Mouse (Mus musculus): Measurements from ENCODE around the gene Kdm5a. TPM values are rescaled to one million over a fixed set of nuclear protein-coding genes. Genes with fewer than 3 reads are reported as not detected.

Gene Kdm5a
- polyA plus RNA-seq, 1 experiment from 2014 or later, result 45.2 TPM

DNA sequence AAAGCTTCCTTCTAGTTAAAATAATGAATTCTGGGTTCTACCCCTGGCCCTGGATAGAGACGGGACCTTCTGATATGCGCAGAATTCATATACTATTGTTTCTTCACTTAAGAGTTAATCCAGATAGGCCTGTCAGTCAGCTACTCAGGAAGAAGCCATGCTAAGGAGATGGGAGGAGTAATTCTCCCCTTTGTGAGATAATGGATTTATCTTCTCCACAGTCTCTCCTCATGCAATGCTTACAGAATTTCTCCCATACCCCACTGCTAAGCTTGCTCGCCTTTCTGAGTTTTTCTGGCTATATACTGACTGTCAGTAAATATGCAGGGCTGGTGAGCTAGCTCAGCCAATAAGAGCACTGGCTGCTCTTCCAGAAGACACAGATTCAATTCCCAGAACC, 86.3 kb downstream of the Kdm5a start:
- 80% methylated on average over 3 of the region's 3 CpGs for WGBS

DNA sequence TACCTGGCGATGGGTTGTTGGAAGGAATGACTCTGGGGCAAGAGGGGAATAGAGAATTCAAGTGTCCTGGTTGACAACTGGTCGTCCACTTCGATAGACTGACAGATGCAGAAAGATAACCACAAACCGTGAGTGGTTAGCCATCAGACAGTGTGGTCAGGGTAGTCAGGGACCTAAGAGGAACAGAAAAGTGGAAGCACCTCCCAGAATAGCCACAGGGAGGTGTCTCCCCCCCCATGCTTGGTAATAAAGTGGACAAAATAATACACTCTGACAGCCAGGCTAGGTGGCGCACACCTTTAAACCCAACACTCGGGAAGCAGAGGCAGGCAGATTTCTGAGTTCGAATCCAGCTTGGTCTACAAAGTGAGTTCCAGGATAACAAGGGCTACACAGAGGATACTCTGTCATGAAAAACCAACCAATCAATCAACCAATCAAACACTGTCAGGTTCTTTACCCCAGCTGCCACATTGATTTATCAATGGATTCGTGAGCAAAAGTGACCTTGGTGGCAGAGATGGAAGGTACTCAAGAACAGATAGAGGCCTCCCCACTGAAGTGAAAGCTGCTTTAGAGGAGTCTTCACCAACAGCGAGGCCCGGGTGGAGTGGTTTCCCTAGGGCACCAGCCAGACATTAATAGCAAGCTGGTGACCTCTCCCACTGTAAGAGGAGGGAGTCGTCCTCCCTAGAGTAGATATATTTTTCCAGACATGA, 88.6 kb downstream of the Kdm5a start:
- Histone ChIP-seq H3K27me3 (no peaks in the 10 kb centered on the region), H3K4me3 (no peak overlapping the region), H3K9ac (no peak overlapping the region), H3K4me2 (no peak overlapping the region), H3K36me3 (no peaks in the 10 kb centered on the region), H3K27ac (no peak overlapping the region), H3K4me1 (no peaks in the 10 kb centered on the region), H3K9me3 (no peaks in the 10 kb centered on the region)
- ATAC-seq (ENCODE audit: borderline replicate concordance, extremely low read depth, low FRiP score, low TSS enrichment), result no peak
- WGBS, result 80% methylated on average over 11 of the region's 11 CpGs

More for the DNA sequence above, 86.3 kb downstream of the Kdm5a start:
- Histone ChIP-seq H3K27me3 (no peaks in the 10 kb centered on the region), H3K9me3 (no peaks in the 10 kb centered on the region), H3K4me1 (no peaks in the 10 kb centered on the region), H3K27ac (no peak overlapping the region), H3K36me3 (no peaks in the 10 kb centered on the region), H3K4me3 (no peak overlapping the region), H3K4me2 (no peak overlapping the region), H3K9ac (no peak overlapping the region)
- ATAC-seq (ENCODE audit: borderline replicate concordance, extremely low read depth, low FRiP score, low TSS enrichment), result no peak

DNA sequence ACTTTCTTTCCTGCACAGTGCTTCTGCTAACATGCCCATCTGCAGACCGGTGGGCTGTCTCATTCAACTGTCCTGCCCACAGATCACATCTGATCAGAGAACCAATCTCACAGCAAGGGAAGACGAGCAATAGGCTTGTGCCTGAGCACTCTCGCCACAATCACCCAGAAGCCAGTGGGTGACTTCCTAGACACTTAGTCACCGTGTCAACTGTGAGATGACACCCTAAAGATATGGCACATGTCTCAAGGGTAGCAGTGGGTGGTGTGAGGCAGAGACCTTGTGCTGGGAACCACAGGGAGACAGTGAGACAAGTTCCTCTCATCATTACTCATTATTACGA, 89.2 kb downstream of the Kdm5a start:
- Histone ChIP-seq H3K9me3 (no peaks in the 10 kb centered on the region), H3K4me1 (no peaks in the 10 kb centered on the region), H3K4me3 (no peak overlapping the region), H3K27me3 (no peaks in the 10 kb centered on the region), H3K36me3 (no peaks in the 10 kb centered on the region), H3K27ac (no peak overlapping the region), H3K9ac (no peak overlapping the region), H3K4me2 (no peak overlapping the region)
- WGBS, result 76% methylated on average over 5 of the region's 5 CpGs
- ATAC-seq (ENCODE audit: borderline replicate concordance, extremely low read depth, low FRiP score, low TSS enrichment), result no peak

DNA sequence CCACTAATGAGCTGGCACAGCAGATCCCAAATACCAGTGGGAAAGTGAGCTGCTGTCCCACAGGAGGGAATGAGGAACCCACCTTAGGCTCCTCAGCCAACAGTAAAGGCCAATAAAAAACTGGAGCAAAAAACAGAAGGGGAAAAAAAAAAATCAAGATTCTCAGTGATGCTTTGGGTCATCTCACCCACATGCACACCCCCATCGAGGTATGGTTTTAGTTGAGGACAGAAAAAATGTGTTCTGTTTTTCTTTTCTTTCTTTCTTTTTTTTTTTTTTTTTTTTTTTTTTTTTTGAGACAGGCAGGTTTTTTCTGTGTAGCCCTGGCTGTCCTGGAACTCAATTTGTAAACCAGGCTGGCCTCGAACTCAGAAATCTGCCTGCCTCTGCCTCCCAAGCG, 89.6 kb downstream of the Kdm5a start:
- Histone ChIP-seq H3K36me3 (no peaks in the 10 kb centered on the region), H3K27me3 (no peaks in the 10 kb centered on the region; the same call in 1 of the 2 replicates), H3K9ac (no peak overlapping the region), H3K4me1 (no peaks in the 10 kb centered on the region), H3K4me2 (no peak overlapping the region), H3K27ac (no peak overlapping the region), H3K9me3 (no peaks in the 10 kb centered on the region), H3K4me3 (no peak overlapping the region)
- WGBS, result 88% methylated on average over 3 of the region's 3 CpGs
- no peak for ATAC-seq (ENCODE audit: borderline replicate concordance, extremely low read depth, low FRiP score, low TSS enrichment)

DNA sequence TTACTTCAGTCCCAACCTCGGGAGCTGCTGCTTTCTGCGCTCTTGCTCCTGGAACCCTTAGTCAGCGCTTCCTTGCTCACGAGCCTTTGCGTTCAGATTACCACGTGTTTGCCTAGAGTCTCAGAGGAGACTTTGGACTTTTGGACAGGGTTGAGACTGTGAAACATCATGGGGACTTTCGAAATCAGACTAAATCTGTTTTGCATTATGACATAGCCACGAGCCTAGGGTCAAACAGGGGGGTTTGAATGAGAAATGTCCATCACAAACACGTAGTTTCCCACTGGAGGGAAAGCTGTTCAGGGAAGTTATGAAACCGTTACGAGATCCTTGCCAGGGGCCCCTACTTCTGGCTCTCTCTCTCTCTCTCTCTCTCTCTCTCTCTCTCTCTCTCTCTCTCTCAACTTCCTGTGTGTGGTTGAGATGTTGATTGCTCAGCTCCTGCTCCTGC, 90.7 kb downstream of the Kdm5a start:
- Histone ChIP-seq H3K9ac (no peak overlapping the region), H3K4me2 (no peak overlapping the region), H3K27ac (no peak overlapping the region), H3K4me3 (no peak overlapping the region), H3K36me3 (no peaks in the 10 kb centered on the region), H3K4me1 (no peaks in the 10 kb centered on the region), H3K27me3 (no peaks in the 10 kb centered on the region; the same call in 1 of the 2 replicates), H3K9me3 (no peaks in the 10 kb centered on the region)
- WGBS, result 38% methylated on average over 11 of the region's 11 CpGs
- no peak for ATAC-seq (ENCODE audit: borderline replicate concordance, extremely low read depth, low FRiP score, low TSS enrichment)

DNA sequence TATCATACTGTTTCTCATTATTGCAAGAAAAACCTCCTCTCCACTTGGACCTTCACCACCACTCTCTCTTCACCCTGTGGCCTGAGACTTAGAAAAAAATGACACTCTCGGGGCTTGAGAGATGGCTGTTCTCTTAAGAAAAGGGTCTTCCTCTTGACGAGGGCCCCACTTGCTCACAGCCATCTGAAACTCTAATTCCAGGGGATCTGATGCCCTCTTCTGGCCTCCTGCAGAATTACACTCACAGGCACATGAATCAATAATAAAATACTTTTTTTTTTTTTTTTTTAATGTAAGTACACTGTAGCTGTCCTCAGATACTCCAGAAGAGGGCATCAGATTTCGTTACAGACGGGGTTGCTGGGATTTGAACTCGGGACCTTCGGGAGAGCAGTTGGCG, 93.2 kb downstream of the Kdm5a start:
- ATAC-seq (ENCODE audit: borderline replicate concordance, extremely low read depth, low FRiP score, low TSS enrichment), result no peak
- Histone ChIP-seq H3K36me3 (no peaks in the 10 kb centered on the region), H3K4me2 (no peak overlapping the region), H3K27me3 (peaks cover 11% of the 10 kb centered on the region), H3K9me3 (no peaks in the 10 kb centered on the region), H3K4me1 (no peaks in the 10 kb centered on the region), H3K4me3 (no peak overlapping the region), H3K9ac (no peak overlapping the region), H3K27ac (no peak overlapping the region)
- WGBS, result 64% methylated on average over 7 of the region's 7 CpGs

DNA sequence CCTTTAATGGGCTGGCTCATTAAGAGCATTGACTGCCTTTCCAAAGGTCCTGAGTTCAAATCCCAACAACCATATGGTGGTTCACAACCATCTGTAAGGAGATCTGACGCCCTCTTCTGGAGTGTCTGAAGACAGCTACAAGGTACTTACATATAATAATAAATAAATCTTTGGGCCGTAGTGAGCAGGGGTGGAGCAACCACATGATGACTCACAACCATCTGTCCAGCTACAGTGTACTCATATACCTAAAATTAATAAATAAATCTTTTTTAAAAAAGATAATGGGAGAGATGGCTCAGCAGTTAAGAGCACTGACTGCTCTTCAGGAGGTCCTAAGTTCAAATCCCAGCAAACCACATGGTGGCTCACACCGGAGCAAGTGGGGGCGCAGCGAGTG, 93.8 kb downstream of the Kdm5a start:
- Histone ChIP-seq H3K4me1 (no peaks in the 10 kb centered on the region), H3K4me3 (no peak overlapping the region), H3K9me3 (no peaks in the 10 kb centered on the region), H3K27ac (no peak overlapping the region), H3K27me3 (peaks cover 15% of the 10 kb centered on the region), H3K9ac (no peak overlapping the region), H3K36me3 (no peaks in the 10 kb centered on the region), H3K4me2 (no peak overlapping the region)
- ATAC-seq (ENCODE audit: borderline replicate concordance, extremely low read depth, low FRiP score, low TSS enrichment), result no peak
- 85% methylated on average over 5 of the region's 5 CpGs for WGBS

DNA sequence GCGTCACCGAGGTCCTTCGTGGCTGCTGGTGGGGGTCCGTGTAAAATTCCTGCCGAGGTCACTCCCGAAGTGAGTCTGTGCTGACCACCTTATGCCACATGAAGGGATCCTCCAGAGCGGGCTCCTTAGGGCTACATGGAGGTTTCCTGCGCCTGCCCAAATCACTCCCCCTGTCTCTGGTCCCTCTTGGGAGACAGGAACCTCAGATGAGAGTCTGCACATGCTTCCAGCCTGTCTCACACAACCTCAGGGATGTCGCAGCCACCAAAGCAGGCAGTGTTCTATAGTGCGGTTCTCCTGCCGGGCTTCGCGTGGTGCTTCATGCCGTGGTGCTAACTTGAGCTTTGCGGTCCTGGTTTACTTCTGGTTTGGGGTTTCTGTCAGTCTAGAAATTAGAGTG, 97.3 kb downstream of the Kdm5a start:
- Histone ChIP-seq H3K4me1 (peaks cover 19% of the 10 kb centered on the region), H3K4me3 (no peak overlapping the region), H3K27ac (no peak overlapping the region), H3K27me3 (peaks cover 31% of the 10 kb centered on the region), H3K36me3 (no peaks in the 10 kb centered on the region), H3K9me3 (no peaks in the 10 kb centered on the region), H3K4me2 (no peak overlapping the region), H3K9ac (no peak overlapping the region)
- 60% methylated on average over 15 of the region's 15 CpGs for WGBS
- ATAC-seq (ENCODE audit: borderline replicate concordance, extremely low read depth, low FRiP score, low TSS enrichment), result no peak

DNA sequence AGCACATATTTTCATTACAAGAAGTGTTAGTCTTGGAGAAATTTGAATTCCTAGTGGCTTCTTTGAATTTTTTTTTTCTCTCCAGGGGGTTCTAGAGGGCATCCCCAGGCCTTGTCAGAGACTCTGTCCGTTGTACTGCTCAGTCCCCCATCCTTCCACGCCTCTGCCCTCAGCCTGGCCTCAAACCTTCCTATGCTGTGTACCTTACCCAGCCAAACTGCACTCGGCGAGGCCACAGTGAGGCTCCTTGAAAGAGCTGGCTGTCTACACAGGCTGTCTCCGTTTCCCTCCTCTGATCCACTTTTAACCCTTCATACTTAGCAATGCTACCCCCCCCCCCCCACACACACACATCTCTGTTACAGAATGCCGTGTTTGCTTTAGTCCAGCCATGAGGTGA, 98.3 kb downstream of the Kdm5a start:
- Histone ChIP-seq H3K36me3 (no peaks in the 10 kb centered on the region), H3K27me3 (peaks cover 31% of the 10 kb centered on the region), H3K9me3 (no peaks in the 10 kb centered on the region), H3K4me1 (peaks cover 19% of the 10 kb centered on the region), H3K4me2 (no peak overlapping the region), H3K27ac (no peak overlapping the region), H3K4me3 (no peak overlapping the region), H3K9ac (no peak overlapping the region)
- WGBS, result 37% methylated on average over 6 of the region's 6 CpGs
- ATAC-seq (ENCODE audit: borderline replicate concordance, extremely low read depth, low FRiP score, low TSS enrichment), result no peak

DNA sequence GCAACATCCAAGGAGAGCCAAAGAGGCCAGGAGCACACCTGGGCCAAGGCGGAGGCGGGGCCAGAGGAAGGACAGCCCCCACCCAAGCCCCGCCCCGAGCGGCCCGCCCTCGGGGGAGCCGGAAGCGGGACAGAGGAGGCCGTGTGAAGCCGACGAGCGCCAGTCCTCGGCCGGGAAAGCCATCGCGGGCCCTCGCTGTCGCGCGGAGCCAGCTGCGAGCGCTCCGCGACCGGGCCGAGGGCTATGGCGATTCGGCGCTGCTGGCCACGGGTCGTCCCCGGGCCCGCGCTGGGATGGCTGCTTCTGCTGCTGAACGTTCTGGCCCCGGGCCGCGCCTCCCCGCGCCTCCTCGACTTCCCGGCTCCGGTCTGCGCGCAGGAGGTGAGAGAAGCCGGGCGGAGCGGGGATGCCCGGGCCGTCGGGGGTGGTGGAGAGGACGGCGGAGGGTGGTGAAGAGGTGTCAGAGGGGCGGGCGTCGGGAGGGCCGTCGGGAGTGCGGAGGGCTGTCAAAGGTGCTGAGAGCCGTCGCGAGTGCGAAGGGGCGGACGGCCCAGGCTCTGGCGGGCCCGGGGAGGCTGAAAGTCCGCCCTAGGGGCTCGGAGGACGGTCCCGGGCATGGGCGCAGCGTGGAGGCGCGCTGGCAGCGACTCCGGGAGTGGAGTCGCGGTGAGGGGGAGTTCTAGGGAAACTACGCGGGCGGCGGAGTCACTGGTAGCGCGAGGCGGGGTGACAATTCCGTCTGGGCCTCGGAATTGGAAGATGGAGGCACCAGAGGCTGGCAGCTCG, 99.4 kb downstream of the Kdm5a start, which contains the start of gene Il17ra:
TSS of gene Il17ra (plus strand) at position 162 of the 786 bp plus-strand sequence.
- peak within 1 kb of the TSS; percentile 56 for H3K9ac ChIP-seq
- no peaks in the 10 kb centered on the region for H3K9me3 ChIP-seq
- ATAC-seq (ENCODE audit: borderline replicate concordance, extremely low read depth, low FRiP score, low TSS enrichment), result peak; percentile 90
- WGBS, result under 1% methylated on average over 88 of the region's 90 CpGs
- H3K27me3 ChIP-seq, result peaks cover 31% of the 10 kb centered on the region
- H3K27ac ChIP-seq, result peak within 1 kb of the TSS; percentile 24; the same call in 1 of the 2 replicates
- peak within 1 kb of the TSS; percentile 91 for H3K4me2 ChIP-seq
- peaks cover 19% of the 10 kb centered on the region for H3K4me1 ChIP-seq
- H3K36me3 ChIP-seq, result no peaks in the 10 kb centered on the region
- H3K4me3 ChIP-seq, result peak within 1 kb of the TSS; percentile 66

DNA sequence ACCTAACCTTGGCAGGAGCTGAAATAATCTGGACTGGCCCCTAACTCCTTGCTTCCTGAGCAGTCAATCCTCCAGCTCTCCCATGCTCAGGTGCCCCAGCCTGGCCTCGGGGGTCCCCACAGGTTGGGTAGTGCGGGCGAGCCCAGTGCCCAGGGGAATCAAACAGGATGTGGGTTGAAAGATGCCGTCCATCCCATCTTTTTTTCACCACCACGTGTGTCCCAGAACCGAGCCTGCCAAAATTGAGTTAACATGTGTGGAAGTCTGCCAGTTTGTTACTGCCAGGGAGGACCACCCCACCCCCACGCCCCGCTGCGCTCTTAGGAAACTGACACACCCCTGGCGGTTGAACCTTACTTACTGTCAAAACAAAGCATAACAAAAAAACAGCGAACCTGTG, 100.0 kb downstream of the Kdm5a start:
- 0 out of 2 replicates have a peak, but pooled peaks have one; percentile 8 for ATAC-seq (ENCODE audit: borderline replicate concordance, extremely low read depth, low FRiP score, low TSS enrichment)

DNA sequence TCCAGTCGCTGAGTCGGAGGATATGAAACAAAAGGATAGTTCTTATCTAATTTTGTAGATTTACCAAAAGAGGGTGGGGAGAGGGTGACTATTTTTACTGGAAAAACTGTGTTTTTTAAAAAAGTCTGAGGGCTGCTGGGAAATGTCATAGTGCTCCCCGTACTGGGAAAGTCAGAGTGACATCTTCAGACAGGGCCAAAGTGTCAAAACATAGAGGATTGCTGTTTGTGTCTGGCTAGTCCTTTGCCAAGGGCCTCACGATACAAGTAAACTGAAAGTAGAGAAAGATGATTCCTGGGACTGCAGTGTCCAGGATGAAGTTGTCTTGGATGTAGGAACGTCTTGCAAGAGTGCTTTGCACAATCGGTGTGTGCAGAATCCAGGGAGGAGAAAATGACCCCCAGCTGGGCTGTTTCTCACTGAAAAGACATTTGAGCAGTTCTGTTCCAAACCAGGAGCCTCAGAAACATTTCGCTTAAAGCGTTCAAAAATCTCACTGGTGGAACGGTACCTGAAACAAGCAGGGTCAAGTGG, 100.5 kb downstream of the Kdm5a start:
- Histone ChIP-seq H3K4me1 (peaks cover 19% of the 10 kb centered on the region), H3K4me3 (peak overlapping the region; percentile 66), H3K9ac (no peak overlapping the region), H3K4me2 (peak overlapping the region; percentile 91), H3K27ac (no peak overlapping the region), H3K36me3 (no peaks in the 10 kb centered on the region), H3K9me3 (no peaks in the 10 kb centered on the region), H3K27me3 (peaks cover 31% of the 10 kb centered on the region)
- no peak for ATAC-seq (ENCODE audit: borderline replicate concordance, extremely low read depth, low FRiP score, low TSS enrichment)
- 41% methylated on average over 9 of the region's 9 CpGs for WGBS

More for the DNA sequence above, 100.0 kb downstream of the Kdm5a start:
- Histone ChIP-seq H3K4me3 (peak overlapping the region; percentile 66), H3K4me2 (peak overlapping the region; percentile 91), H3K36me3 (no peaks in the 10 kb centered on the region), H3K4me1 (peaks cover 19% of the 10 kb centered on the region), H3K9me3 (no peaks in the 10 kb centered on the region), H3K27me3 (peaks cover 31% of the 10 kb centered on the region), H3K9ac (peak overlapping the region; percentile 56), H3K27ac (no peak overlapping the region)
- WGBS, result 3% methylated on average over 11 of the region's 11 CpGs

Measured in lung, embryonic 15.5 days (tissue).